Mouse (Mus musculus): ENCODE measurements around the gene Hist1h4f.

GRCm38 (mm10) chr13:23536076-23536822 is 15.2 kb downstream of the Hist1h4f start:
- no peak for TF ChIP-seq CTCF (IDR thresholded peaks at IDR 0.05; ENCODE audit: low read depth, low read length)
- no peak for TF ChIP-seq POLR2A (IDR thresholded peaks at IDR 0.05; ENCODE audit: borderline replicate concordance, low read depth, low read length)

All from bone marrow macrophage, adult 2 months (primary cell).